Mouse (Mus musculus): Measurements from ENCODE around the gene Dmrt3. TPM values are rescaled to one million over a fixed set of nuclear protein-coding genes. Genes with fewer than 3 reads are reported as not detected.
A peak's percentile ranks its signal among the peaks of the same experiment; 100 is the strongest.

The Dmrt3 gene
- polyA plus RNA-seq, 1 experiment from 2014 or later = not detected

GRCm38 (mm10) chr19:25665486-25666339, 55.6 kb downstream of the Dmrt3 start:
- H3K4me1 ChIP-seq (ENCODE audit: control insufficient read depth, insufficient read depth, low read length) = no peaks in the 10 kb centered on the region
- H3K27ac ChIP-seq (replicated peaks; ENCODE audit: low read depth, low read length) = no peak overlapping the region
- no peaks in the 10 kb centered on the region for H3K9me3 ChIP-seq (ENCODE audit: control insufficient read depth, low read length)
- 4% methylated on average over 31 of the region's 31 CpGs for WGBS
- H3K9ac ChIP-seq (replicated peaks; ENCODE audit: low read length) = no peak overlapping the region
- 0 out of 2 replicates have a peak overlapping the region, but pooled peaks have one; percentile 3 for H3K4me3 ChIP-seq (replicated peaks; ENCODE audit: low read depth, low read length)
- peak; percentile 49 for DNase-seq
- no peak for ATAC-seq (ENCODE audit: low FRiP score, low TSS enrichment)
- H3K36me3 ChIP-seq (ENCODE audit: control insufficient read depth, insufficient read depth, low read length) = no peaks in the 10 kb centered on the region
- H3K4me2 ChIP-seq (ENCODE audit: low read length) = 0 out of 2 replicates have a peak overlapping the region, but pooled peaks have one; percentile 6
- H3K27me3 ChIP-seq (ENCODE audit: control insufficient read depth, insufficient read depth, low read length) = peaks cover 67% of the 10 kb centered on the region

DNA sequence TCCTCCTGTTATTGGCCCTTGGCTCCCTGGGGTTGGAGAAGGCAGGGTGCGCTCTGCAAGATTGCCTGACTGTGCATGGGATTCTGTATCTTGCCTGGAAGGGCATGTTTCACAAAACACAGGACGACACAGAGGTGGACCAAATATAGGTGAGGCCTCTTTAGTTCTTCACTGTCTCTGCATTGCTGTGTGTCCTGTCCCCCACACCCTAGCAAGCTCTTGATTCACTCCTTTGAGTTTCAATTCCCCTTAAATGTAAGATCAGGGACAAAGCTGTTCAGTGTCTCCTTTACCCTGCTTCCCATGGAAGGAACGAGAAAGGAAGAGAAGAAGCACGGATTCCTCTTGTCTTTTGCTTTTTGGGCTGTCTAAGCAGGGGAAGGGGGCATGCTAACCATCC, 57.7 kb downstream of the Dmrt3 start:
- peaks cover 87% of the 10 kb centered on the region for H3K27me3 ChIP-seq (ENCODE audit: control insufficient read depth, insufficient read depth, low read length)
- 14% methylated on average over 4 of the region's 4 CpGs for WGBS
- H3K9me3 ChIP-seq (ENCODE audit: control insufficient read depth, low read length) = no peaks in the 10 kb centered on the region
- peaks cover 10% of the 10 kb centered on the region for H3K4me1 ChIP-seq (ENCODE audit: control insufficient read depth, insufficient read depth, low read length)
- no peak overlapping the region for H3K9ac ChIP-seq (replicated peaks; ENCODE audit: low read length)
- H3K4me3 ChIP-seq (replicated peaks; ENCODE audit: low read depth, low read length) = no peak overlapping the region
- H3K4me2 ChIP-seq (ENCODE audit: low read length) = no peak overlapping the region
- ATAC-seq (ENCODE audit: low FRiP score, low TSS enrichment) = no peak
- DNase-seq = no peak
- H3K36me3 ChIP-seq (ENCODE audit: control insufficient read depth, insufficient read depth, low read length) = no peaks in the 10 kb centered on the region
- H3K27ac ChIP-seq (replicated peaks; ENCODE audit: low read depth, low read length) = no peak overlapping the region

- H3K9me3 ChIP-seq (ENCODE audit: control insufficient read depth, low read length) = no peaks in the 10 kb centered on the region
- no peak overlapping the region for H3K27ac ChIP-seq (replicated peaks; ENCODE audit: low read depth, low read length)
- WGBS = 0% methylated on average over 3 of the region's 3 CpGs
- ATAC-seq (ENCODE audit: low FRiP score, low TSS enrichment) (no peak), DNase-seq (no peak)
- H3K36me3 ChIP-seq (ENCODE audit: control insufficient read depth, insufficient read depth, low read length) = no peaks in the 10 kb centered on the region
- no peak overlapping the region for H3K4me3 ChIP-seq (replicated peaks; ENCODE audit: low read depth, low read length)
- no peak overlapping the region for H3K9ac ChIP-seq (replicated peaks; ENCODE audit: low read length)
- peaks cover 18% of the 10 kb centered on the region for H3K4me1 ChIP-seq (ENCODE audit: control insufficient read depth, insufficient read depth, low read length)
- peaks cover 98% of the 10 kb centered on the region for H3K27me3 ChIP-seq (ENCODE audit: control insufficient read depth, insufficient read depth, low read length)
- H3K4me2 ChIP-seq (ENCODE audit: low read length) = no peak overlapping the region
Observed at GRCm38 (mm10) chr19:25669593-25670248, 59.6 kb downstream of the Dmrt3 start.

DNA sequence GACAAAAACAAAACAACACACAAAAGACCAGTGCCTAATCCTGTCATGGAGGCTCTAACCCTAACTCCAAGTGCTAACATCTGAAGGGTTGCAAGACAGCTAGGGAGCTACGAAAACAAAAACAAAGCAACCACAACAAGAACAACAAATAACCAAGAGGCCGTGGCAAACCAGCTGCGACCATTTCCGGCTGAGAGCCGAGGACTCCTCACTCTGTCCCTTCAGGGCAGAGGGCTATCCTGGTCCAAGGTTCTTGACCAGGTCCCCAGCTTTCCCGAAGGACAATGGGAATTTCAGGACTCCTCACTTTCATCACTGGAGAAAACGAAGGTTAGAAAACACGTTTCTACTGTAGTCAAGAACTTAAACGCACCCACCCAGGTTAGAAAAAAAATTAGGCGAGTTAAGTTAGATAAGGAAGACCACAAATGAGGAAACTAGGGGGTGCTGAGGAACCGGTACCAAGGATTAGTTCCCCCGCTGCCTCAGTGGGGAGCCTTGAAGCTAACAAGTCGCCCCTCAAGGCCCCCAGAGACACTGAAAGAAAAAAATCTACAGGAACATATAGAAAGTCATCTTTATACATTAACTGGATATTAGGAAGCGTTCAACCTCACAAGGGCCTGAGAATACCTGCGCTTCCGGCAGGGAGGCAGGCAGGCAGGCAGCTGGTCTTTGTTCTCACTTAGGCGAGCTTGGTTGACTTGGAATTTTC, 60.6 kb downstream of the Dmrt3 start:
- Histone ChIP-seq H3K9me3 (ENCODE audit: control insufficient read depth, low read length) (no peaks in the 10 kb centered on the region), H3K27ac (replicated peaks; ENCODE audit: low read depth, low read length) (no peak overlapping the region), H3K9ac (replicated peaks; ENCODE audit: low read length) (no peak overlapping the region), H3K36me3 (ENCODE audit: control insufficient read depth, insufficient read depth, low read length) (no peaks in the 10 kb centered on the region), H3K4me3 (replicated peaks; ENCODE audit: low read depth, low read length) (no peak overlapping the region), H3K27me3 (ENCODE audit: control insufficient read depth, insufficient read depth, low read length) (peaks cover 98% of the 10 kb centered on the region), H3K4me2 (ENCODE audit: low read length) (no peak overlapping the region), H3K4me1 (ENCODE audit: control insufficient read depth, insufficient read depth, low read length) (peaks cover 18% of the 10 kb centered on the region)
- peak; percentile 39 for DNase-seq
- ATAC-seq (ENCODE audit: low FRiP score, low TSS enrichment) = no peak
- WGBS = 2% methylated on average over 17 of the region's 17 CpGs

DNA sequence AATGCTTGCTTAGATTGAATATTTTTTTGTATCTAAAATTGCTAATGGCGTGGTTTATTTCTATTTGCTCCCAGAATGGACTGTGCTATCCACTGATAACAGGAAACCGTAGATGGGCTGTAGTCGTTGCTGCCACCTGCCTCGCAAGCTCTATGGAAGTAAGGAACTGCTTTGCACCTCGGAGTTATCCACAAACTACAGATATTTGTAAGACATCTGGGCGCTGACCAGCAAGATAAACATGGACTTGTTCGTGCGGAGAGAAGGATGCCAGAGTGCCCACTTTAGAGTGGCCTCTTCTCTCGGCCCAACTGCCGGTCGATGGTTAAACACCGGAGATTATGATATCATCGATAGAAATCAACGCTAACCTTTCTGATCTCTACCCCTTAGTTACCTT, 61.6 kb downstream of the Dmrt3 start:
- Histone ChIP-seq H3K9me3 (ENCODE audit: control insufficient read depth, low read length) (no peaks in the 10 kb centered on the region), H3K4me1 (ENCODE audit: control insufficient read depth, insufficient read depth, low read length) (peaks cover 18% of the 10 kb centered on the region), H3K27ac (replicated peaks; ENCODE audit: low read depth, low read length) (no peak overlapping the region), H3K4me2 (ENCODE audit: low read length) (peak overlapping the region; percentile 64), H3K9ac (replicated peaks; ENCODE audit: low read length) (no peak overlapping the region), H3K4me3 (replicated peaks; ENCODE audit: low read depth, low read length) (peak overlapping the region; percentile 33), H3K36me3 (ENCODE audit: control insufficient read depth, insufficient read depth, low read length) (no peaks in the 10 kb centered on the region), H3K27me3 (ENCODE audit: control insufficient read depth, insufficient read depth, low read length) (peaks cover 99% of the 10 kb centered on the region)
- DNase-seq (no peak), ATAC-seq (ENCODE audit: low FRiP score, low TSS enrichment) (no peak)
- 1% methylated on average over 14 of the region's 14 CpGs for WGBS

DNA sequence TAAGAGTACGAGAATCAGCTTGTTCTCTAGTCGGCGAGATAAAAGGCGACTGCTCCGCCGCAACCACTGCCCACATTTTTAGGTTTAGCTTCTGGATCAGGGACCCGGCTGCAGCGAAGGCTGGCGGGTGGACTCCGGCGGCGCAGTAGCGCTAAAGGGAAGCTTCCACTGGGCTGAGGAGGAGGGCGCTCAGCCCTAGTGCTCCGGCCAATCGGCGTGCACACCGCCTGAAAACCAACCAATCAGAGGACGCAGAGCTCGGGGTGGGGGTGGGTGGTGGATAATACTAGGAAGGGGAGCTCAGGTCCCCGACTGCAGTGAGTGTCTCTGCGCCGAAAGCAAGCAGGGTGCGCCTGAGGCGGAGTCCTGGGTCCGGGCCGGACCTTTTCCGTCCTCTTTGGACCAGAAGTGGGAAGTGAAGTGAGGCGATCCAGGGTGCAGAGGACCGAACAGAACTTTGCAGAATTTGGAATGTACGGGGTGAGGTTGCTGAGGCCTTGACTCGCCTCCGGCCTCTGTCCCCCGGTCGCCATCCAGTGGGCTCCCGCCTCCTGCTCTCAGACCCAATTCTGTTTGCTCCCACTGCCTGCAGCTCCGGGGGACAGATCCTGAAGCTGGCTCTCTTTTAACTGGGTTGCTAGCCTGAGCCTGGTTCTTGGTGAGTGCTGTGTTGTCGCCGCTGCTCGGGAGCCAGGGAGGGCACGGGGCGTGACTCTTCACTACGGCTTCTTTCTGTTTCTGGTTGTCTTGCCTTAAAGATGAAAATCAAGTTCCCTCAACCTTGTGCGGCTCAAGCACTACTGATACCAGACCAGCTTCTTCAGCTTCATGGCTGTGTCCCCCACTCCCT, 62.2 kb downstream of the Dmrt3 start, which contains the start of gene Dmrt2:
TSS of gene Dmrt2 (plus strand) at position 311 of the 850 bp plus-strand sequence.
- no peak within 1 kb of the TSS for H3K9ac ChIP-seq (replicated peaks; ENCODE audit: low read length)
- under 1% methylated on average over 44 of the region's 44 CpGs for WGBS
- peak within 1 kb of the TSS; percentile 33 for H3K4me3 ChIP-seq (replicated peaks; ENCODE audit: low read depth, low read length)

More for the DNA sequence above, 62.2 kb downstream of the Dmrt3 start, which contains the start of gene Dmrt2:
- H3K27ac ChIP-seq (replicated peaks; ENCODE audit: low read depth, low read length) = no peak within 1 kb of the TSS
- H3K4me1 ChIP-seq (ENCODE audit: control insufficient read depth, insufficient read depth, low read length) = peaks cover 18% of the 10 kb centered on the region
- no peaks in the 10 kb centered on the region for H3K36me3 ChIP-seq (ENCODE audit: control insufficient read depth, insufficient read depth, low read length)
- peak within 1 kb of the TSS; percentile 64 for H3K4me2 ChIP-seq (ENCODE audit: low read length)
- DNase-seq (peak; percentile 88), ATAC-seq (ENCODE audit: low FRiP score, low TSS enrichment) (peak; percentile 95)
- no peaks in the 10 kb centered on the region for H3K9me3 ChIP-seq (ENCODE audit: control insufficient read depth, low read length)
- H3K27me3 ChIP-seq (ENCODE audit: control insufficient read depth, insufficient read depth, low read length) = peaks cover 99% of the 10 kb centered on the region
